Mouse (Mus musculus): ENCODE results near the gene 2410004B18Rik.
"Not testable (repeated sequence)": the region's sequence is repeated elsewhere in the genome, so short reads cannot be mapped to it uniquely, and the experiment has no call there.

2410004B18Rik gene

GRCm38 (mm10) chr3:145937505-145938404 is at the start of gene 2410004B18Rik:
2410004B18Rik (plus strand) TSS chr3:145938014.
- peak; percentile 80 for DNase-seq (ENCODE audit: low read depth, low spot score)

DNA sequence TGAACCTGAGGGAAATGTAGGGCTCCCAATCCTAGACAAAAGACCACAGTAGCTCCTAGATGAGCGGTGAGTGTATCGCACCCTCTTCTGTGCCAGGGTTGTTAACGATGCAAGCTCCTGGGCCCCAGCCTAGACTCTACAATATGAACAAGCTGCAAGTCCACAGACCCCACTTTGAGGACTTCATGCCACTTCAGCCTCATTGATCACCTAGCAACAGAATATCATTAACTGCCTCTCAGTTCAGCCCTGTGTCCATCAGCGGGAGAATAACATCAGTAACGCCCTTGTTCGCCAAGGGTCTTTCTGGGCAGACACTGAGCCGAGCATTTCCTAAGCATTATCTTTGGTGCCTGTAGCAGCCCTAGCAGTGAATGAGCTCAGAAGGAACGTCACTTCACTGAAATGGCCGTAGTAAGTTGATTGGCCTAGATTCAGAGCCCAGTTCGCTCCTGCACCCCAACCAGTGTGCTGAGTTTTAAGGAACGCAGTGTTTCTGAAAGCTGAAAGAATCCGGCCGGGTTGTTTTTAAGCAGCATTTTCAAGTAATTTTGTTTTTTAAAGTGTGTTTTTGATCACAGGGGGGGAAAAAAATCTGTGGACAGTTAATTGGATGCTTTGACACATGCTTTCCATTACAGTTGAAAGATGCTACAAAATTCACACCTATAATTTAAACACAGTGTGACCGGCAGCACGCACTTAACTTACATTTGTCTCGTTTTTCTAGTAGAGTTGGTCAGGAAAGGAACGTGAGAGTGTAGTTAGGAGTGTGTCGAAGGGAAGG is 47.3 kb upstream of the 2410004B18Rik start:
- DNase-seq (ENCODE audit: low read depth, low spot score): no peak

DNA sequence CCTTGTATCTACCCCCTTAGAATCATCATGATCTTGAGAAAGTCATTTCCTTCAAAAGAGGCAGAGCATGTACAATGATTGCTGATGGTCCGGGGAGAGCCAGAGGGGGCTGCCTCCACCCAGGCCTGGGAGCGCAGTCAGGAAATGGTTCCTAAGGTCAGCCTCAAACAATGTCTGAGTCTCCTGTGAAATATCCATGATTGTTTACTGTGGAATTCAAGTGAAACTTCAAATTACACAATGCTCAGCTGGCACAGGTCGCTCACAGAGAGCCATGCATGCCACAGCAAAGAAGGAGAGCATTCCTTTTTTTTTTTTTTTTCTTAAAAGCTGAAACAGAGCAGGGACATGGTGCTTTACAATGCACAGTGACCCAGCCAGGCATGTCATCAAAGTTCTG is 45.4 kb upstream of the 2410004B18Rik start:
- no peak for DNase-seq (ENCODE audit: low read depth, low spot score)

GRCm38 (mm10) chr3:145894131-145894530 is 43.7 kb upstream of the 2410004B18Rik start:
- DNase-seq (ENCODE audit: low read depth, low spot score): no peak

DNA sequence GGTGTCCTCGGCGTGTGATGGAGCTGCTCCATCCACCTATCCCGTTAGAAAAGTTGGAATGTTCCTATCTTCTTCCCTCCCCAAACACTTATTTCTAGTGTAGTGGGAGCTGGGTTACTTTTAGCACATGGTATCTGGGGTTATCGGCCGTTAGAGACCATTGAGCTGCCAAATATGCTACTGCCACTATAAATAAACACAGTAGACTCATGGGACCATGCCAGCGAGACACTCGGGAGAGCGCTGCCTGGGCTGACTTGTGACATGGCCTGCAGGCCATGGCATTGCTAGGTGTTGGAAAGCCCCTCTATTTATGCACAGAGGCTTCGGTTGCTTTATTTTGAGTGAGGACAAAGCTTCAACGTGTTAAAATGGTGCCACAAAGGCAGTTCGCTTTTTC is 40.1 kb upstream of the 2410004B18Rik start:
- no peak for DNase-seq (ENCODE audit: low read depth, low spot score)

DNA sequence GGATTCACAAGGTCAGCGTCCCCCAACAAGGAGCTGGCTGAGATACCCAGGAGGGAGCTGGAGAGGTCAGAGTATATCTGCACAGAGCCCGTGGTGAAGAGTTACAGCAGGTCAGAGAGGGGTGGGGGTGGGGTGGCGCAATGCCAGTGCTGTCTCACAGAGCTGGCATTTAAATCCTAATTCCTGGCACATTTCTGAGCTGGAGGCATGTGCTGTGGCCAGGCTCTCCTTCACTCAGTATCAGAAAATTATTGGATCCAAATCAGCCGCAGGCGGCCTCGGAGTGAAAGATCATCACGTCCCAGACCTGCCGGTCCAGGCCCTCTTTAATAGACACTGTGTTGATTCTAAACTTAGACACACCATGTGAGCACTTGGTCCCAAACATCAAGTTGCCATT is 38.0 kb upstream of the 2410004B18Rik start:
- no peak for DNase-seq (ENCODE audit: low read depth, low spot score)

DNA sequence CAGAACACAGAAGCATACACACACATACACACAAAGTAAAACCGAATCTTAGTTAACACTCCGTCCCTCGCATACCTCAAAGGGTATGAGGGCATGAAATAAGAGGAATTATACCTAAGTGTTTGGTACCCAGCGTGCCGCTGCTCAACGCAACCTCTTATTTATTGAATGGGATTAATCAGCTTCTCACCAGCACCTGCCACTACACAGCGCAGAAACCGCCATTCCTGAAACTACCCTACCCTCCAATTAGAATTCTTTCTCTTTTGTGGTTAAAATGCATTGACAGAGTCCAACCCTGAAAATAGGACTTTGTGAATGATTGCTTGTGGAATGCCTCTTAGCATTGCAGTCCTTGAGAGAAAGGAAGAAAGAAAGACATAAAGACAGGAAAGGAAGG is 34.3 kb upstream of the 2410004B18Rik start:
- DNase-seq (ENCODE audit: low read depth, low spot score): no peak

GRCm38 (mm10) chr3:145904850-145905776 is 32.7 kb upstream of the 2410004B18Rik start:
- no peak for DNase-seq (ENCODE audit: low read depth, low spot score)

DNA sequence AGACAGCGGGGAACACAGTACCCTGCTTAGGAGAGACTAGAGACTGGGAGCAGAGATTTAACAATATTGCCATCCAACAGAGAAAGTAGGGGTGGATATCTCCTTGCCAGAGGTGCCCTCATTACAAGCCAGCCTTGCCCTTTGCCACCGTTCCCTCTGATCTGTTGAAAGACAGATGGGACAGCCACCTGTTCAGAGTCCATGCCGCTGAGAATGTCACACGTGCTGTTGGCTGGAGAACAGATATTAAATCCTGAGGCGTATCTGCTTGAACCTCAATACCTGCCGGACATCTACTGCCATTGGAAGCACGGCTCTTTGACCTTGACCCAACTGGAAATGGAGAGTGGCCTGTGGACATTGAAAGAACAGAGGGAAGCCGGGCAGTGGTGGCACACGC is 31.2 kb upstream of the 2410004B18Rik start:
- no peak for DNase-seq (ENCODE audit: low read depth, low spot score)

DNA sequence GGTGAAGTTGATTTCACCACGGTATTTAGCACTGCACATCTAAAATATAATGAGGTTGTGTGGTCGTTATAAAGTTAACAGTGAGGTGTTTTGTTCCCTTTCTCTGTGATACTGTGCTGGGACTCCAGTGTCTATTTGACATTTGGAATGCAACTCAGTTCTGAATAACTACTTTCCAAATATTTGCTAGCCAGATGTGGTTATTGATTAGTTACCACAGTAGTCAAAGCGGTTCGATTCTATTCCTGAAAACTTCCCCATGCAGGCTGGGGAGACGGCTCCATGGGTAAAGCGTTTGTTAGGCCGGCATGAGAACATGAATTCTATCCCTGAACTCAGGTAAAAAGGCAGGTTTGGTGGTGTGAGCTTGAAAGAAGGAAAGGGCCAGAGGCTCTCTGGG is 25.3 kb upstream of the 2410004B18Rik start:
- no peak for DNase-seq (ENCODE audit: low read depth, low spot score)

GRCm38 (mm10) chr3:145913263-145913662 is 24.6 kb upstream of the 2410004B18Rik start:
- DNase-seq (ENCODE audit: low read depth, low spot score): no peak

- not testable (repeated sequence) for DNase-seq (ENCODE audit: low read depth, low spot score)
These were observed 23.9 kb upstream of the 2410004B18Rik start for GRCm38 (mm10) chr3:145913942-145914341.

GRCm38 (mm10) chr3:145916374-145916773 is 21.4 kb upstream of the 2410004B18Rik start:
- no peak for DNase-seq (ENCODE audit: low read depth, low spot score)

GRCm38 (mm10) chr3:145916826-145917225 is 21.0 kb upstream of the 2410004B18Rik start:
- DNase-seq (ENCODE audit: low read depth, low spot score): no peak

DNA sequence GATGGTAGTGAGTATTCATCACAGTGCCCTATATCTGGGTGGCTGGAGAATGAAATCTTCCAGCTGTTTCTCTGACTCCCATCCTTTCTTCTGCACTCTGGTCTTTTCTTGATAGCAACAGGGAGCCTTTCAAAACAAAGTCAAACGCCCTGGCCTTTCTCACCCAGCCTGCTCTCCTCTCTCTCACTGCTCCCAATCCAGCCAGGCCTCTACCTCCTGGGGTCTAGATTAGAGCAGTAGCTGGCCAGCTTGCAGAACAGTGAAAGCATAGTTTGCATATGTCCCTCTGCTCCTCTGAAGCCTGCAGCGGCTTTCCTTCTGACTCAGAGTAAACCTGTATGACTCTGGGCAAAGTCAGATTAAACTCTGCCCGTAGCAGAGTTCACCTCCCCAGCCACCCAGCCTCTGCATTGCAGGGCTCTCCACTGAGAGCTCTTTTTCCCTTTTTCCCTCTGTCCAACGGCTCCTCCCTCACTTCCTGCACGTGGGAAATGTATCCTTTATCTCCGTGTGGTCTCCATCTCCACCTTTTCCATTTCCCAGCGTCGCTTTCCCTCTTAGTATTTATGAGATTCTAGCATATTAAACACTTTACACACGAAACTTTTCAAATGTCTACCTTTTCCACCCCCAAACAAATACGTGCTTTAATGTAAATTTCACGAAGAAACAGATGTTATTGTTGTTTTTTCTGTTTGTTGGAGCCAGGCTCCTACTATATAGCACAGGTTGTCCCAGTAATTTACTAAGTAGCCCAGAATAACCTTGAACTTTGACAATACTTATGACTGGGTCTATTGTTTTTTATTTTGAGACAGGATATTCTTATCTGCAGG is 15.6 kb upstream of the 2410004B18Rik start, which contains the start of gene Bcl10:
TSS of gene Bcl10 (plus strand) at position 786 of the 836 bp plus-strand sequence.
- no peak for DNase-seq (ENCODE audit: low read depth, low spot score)

DNA sequence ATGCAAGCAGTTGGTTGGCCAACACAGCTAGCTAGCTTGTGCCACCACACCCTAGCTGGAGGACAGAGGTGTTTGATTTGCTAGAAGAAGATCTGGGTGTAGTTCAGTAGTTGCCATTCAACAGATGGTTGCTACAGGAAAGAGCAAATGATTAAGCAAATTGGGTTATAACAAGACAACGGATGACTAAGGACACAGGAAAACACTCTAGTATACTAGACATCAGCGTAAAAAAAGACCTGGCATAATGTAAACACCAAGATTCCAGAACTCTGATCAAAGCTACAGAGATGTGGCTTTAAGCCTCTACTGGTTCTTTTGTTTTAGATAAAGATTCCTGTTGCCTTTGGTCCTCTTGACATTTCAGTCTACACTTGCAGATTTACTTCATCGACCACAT is 14.8 kb upstream of the 2410004B18Rik start:
- DNase-seq (ENCODE audit: low read depth, low spot score): no peak

DNA sequence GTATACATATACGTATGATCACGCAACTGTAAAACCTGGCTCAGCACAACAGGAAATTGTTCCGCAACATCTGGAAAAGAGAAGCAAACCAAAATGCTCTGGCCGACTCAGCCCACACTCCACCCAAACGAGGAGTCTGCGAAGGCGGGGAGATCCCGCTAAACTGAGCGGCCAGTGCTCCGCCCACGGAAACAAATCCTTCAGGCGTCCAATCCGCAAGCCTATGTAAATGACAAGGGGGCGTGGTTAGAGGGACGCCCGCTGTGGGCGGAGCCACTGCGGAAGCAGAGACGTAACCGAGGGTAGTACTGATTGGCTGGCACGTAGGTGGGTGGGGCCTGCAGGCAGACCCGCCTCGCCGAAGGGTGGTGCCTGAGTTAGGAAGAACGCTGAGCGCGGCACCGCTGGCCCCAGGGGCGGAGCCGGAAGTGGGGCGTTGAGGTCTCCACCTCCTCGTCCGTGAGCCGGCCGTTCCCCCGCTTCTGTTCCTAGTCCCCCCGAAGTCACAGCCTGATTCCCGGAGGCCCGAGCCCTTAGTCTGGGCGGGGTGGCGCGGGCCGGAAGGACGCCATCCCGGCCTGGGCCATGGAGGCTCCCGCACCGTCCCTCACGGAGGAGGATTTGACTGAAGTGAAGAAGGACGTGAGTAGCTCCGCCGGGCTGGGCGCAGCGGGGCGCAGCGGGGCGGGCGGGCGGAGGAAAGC is 13.8 kb upstream of the 2410004B18Rik start:
- DNase-seq (ENCODE audit: low read depth, low spot score): peak; percentile 100

DNA sequence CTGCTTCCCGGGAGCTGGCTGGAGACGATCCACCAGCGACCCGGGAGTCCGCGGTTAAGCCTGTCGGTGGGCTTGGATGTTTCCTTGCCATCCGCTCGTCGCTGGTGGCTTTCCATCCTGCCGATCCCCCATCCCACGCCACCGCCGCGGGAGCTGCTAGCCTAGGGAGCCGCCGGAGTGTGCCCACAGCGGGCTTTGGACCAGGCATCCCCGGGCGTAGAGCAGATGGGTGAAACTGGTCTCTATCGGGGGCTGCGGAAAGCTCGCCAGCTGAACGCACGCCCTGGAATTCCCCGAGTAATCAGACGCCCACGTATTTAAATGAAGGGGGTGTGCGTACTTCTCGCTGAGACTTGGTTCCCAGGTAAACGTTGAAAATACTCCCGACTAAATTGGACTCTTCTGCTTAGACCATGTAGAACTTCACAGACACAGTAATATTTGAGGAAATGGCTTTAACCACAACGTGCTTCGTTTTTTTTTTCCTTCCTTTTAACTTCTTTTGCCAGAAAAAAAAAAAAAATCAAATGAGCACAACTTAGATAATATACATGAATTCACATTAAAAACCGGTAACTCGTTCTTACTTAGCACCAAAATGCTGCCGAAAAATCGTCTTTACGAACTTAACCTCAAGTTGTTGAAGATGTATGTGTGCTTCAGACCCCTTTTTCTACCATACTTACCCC is 13.0 kb upstream of the 2410004B18Rik start:
- no peak for DNase-seq (ENCODE audit: low read depth, low spot score)

DNA sequence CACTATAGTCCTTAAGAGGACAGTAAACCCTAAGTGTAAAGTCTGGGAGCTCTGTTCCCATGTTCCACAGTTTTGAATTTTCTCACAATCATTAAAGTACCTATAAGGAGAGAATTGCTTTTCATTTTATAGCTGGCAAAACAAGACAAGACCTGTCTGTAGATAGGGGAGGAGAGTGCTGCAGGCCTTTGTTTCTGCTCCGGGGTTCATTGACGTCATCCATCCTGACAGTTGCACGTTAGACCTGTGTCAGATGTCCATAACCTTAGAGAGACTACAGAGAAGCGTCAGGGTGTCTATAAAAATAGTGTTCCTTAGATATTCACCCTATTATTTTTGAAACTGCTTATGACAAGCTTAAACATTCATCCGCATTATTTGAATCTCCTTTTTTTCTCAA is 12.3 kb upstream of the 2410004B18Rik start:
- no peak for DNase-seq (ENCODE audit: low read depth, low spot score)

Measured in telencephalon, adult 2 months (tissue).